Mouse (Mus musculus): ENCODE measurements around the gene Hoxb9. TPM values are rescaled to one million over a fixed set of nuclear protein-coding genes. Genes with fewer than 3 reads are reported as not detected.

Hoxb9 gene
- polyA plus RNA-seq, 2 experiments, result 0.01 TPM; not detected in 1

GRCm38 (mm10) chr11:96316696-96317607 is 45.7 kb downstream of the Hoxb9 start:
- H3K4me2 ChIP-seq (ENCODE audit: low read depth), result no peak overlapping the region
- H3K9ac ChIP-seq (replicated peaks), result no peak overlapping the region
- DNase-seq (ENCODE audit: low read depth in 3 of 3, low spot score in 3 of 3) (no peak), ATAC-seq (ENCODE audit: insufficient read depth) (no peak)
- no peaks in the 10 kb centered on the region for H3K9me3 ChIP-seq (ENCODE audit: control insufficient read depth, low read length)
- TF ChIP-seq CTCF (IDR thresholded peaks at IDR 0.05; ENCODE audit: low read depth), result no peak
- no peak for TF ChIP-seq EP300 (IDR thresholded peaks at IDR 0.05; ENCODE audit: low read depth)
- H3K27me3 ChIP-seq (ENCODE audit: control insufficient read depth, insufficient read depth, low read length), result peaks cover 93% of the 10 kb centered on the region
- no peak overlapping the region for H3K4me3 ChIP-seq (ENCODE audit: insufficient read depth in 1 of 2, low read depth in 2 of 2, low read length in 2 of 2)
- 21% methylated on average over 18 of the region's 18 CpGs for WGBS (ENCODE audit: insufficient replicate concordance)
- H3K36me3 ChIP-seq (replicated peaks; ENCODE audit: control insufficient read depth, insufficient read depth, low read depth), result no peaks in the 10 kb centered on the region
- H3K27ac ChIP-seq, result no peak overlapping the region
- H3K4me1 ChIP-seq (replicated peaks; ENCODE audit: control insufficient read depth in 2 of 2, insufficient read depth in 2 of 2, low read length in 1 of 2), result no peaks in the 10 kb centered on the region

GRCm38 (mm10) chr11:96317608-96318367 is 46.5 kb downstream of the Hoxb9 start, which contains the start of gene Hoxb4:
Gene Hoxb4, plus strand, starts transcription at chr11:96318267.
- Histone ChIP-seq H3K4me3 (ENCODE audit: insufficient read depth in 1 of 2, low read depth in 2 of 2, low read length in 2 of 2) (peak within 1 kb of the TSS; percentile 33 to 54), H3K9me3 (ENCODE audit: control insufficient read depth, low read length) (no peaks in the 10 kb centered on the region), H3K9ac (replicated peaks) (no peak within 1 kb of the TSS), H3K4me1 (replicated peaks; ENCODE audit: control insufficient read depth in 2 of 2, insufficient read depth in 2 of 2, low read length in 1 of 2) (no peaks in the 10 kb centered on the region), H3K4me2 (ENCODE audit: low read depth) (peak within 1 kb of the TSS; percentile 47), H3K36me3 (replicated peaks; ENCODE audit: control insufficient read depth, insufficient read depth, low read depth) (no peaks in the 10 kb centered on the region), H3K27me3 (ENCODE audit: control insufficient read depth, insufficient read depth, low read length) (peaks cover 91% of the 10 kb centered on the region), H3K27ac (no peak within 1 kb of the TSS)
- ATAC-seq (ENCODE audit: insufficient read depth) (no peak), DNase-seq (ENCODE audit: low read depth in 3 of 3, low spot score in 3 of 3) (no peak)
- 5% methylated on average over 28 of the region's 28 CpGs for WGBS (ENCODE audit: insufficient replicate concordance)
- TF ChIP-seq EP300 (IDR thresholded peaks at IDR 0.05; ENCODE audit: low read depth) (no peak), CTCF (IDR thresholded peaks at IDR 0.05; ENCODE audit: low read depth) (no peak)

- H3K27me3 ChIP-seq (ENCODE audit: control insufficient read depth, insufficient read depth, low read length), result peaks cover 88% of the 10 kb centered on the region
- no peaks in the 10 kb centered on the region for H3K4me1 ChIP-seq (replicated peaks; ENCODE audit: control insufficient read depth in 2 of 2, insufficient read depth in 2 of 2, low read length in 1 of 2)
- WGBS (ENCODE audit: insufficient replicate concordance), result under 1% methylated on average over 40 of the region's 45 CpGs
- DNase-seq (ENCODE audit: low read depth in 3 of 3, low spot score in 3 of 3) (no peak), ATAC-seq (ENCODE audit: insufficient read depth) (no peak)
- H3K36me3 ChIP-seq (replicated peaks; ENCODE audit: control insufficient read depth, insufficient read depth, low read depth), result no peaks in the 10 kb centered on the region
- H3K9me3 ChIP-seq (ENCODE audit: control insufficient read depth, low read length), result no peaks in the 10 kb centered on the region
- no peak for TF ChIP-seq EP300 (IDR thresholded peaks at IDR 0.05; ENCODE audit: low read depth)
- no peak for TF ChIP-seq CTCF (IDR thresholded peaks at IDR 0.05; ENCODE audit: low read depth)
- no peak overlapping the region for H3K27ac ChIP-seq
- peak overlapping the region; percentile 47 for H3K4me2 ChIP-seq (ENCODE audit: low read depth)
- H3K4me3 ChIP-seq (ENCODE audit: insufficient read depth in 1 of 2, low read depth in 2 of 2, low read length in 2 of 2), result peak overlapping the region; percentile 33 to 54
- no peak overlapping the region for H3K9ac ChIP-seq (replicated peaks)
These were observed 47.3 kb downstream of the Hoxb9 start for GRCm38 (mm10) chr11:96318368-96319070.

GRCm38 (mm10) chr11:96319071-96319902 is 48.0 kb downstream of the Hoxb9 start:
- WGBS (ENCODE audit: insufficient replicate concordance), result under 1% methylated on average over 28 of the region's 34 CpGs
- no peaks in the 10 kb centered on the region for H3K36me3 ChIP-seq (replicated peaks; ENCODE audit: control insufficient read depth, insufficient read depth, low read depth)
- peak overlapping the region; percentile 41 for H3K4me2 ChIP-seq (ENCODE audit: low read depth)
- peak overlapping the region; percentile 33 to 46 for H3K4me3 ChIP-seq (ENCODE audit: insufficient read depth in 1 of 2, low read depth in 2 of 2, low read length in 2 of 2)
- DNase-seq (ENCODE audit: low read depth in 3 of 3, low spot score in 3 of 3) (no peak), ATAC-seq (ENCODE audit: insufficient read depth) (no peak)
- no peak for TF ChIP-seq CTCF (IDR thresholded peaks at IDR 0.05; ENCODE audit: low read depth)
- TF ChIP-seq EP300 (IDR thresholded peaks at IDR 0.05; ENCODE audit: low read depth), result no peak
- no peak overlapping the region for H3K9ac ChIP-seq (replicated peaks)
- H3K4me1 ChIP-seq (replicated peaks; ENCODE audit: control insufficient read depth in 2 of 2, insufficient read depth in 2 of 2, low read length in 1 of 2), result no peaks in the 10 kb centered on the region
- H3K27ac ChIP-seq, result no peak overlapping the region
- no peaks in the 10 kb centered on the region for H3K9me3 ChIP-seq (ENCODE audit: control insufficient read depth, low read length)
- peaks cover 80% of the 10 kb centered on the region for H3K27me3 ChIP-seq (ENCODE audit: control insufficient read depth, insufficient read depth, low read length)

Measured in liver, embryonic 14.5 days (tissue).